Mouse (Mus musculus): ENCODE measurements around the gene Stpg3.

The Stpg3 gene

GRCm38 (mm10) chr2:25234551-25235220 lies 20.2 kb upstream of the Stpg3 start:
- 78% methylated on average over 5 of the region's 5 CpGs for WGBS

- 86% methylated on average over 3 of the region's 3 CpGs for whole genome bisulfite sequencing
These were observed 19.6 kb upstream of the Stpg3 start, which contains the start of gene Slc34a3 for GRCm38 (mm10) chr2:25234050-25234449. Slc34a3 (minus strand) TSS chr2:25234364.

GRCm38 (mm10) chr2:25233421-25233820 lies 19.0 kb upstream of the Stpg3 start:
- 80% methylated on average over 4 of the region's 4 CpGs for WGBS

- WGBS, result 64% methylated on average over 12 of the region's 12 CpGs
These were observed 16.6 kb upstream of the Stpg3 start for GRCm38 (mm10) chr2:25231038-25231437.

- WGBS, result 96% methylated on average over 7 of the region's 7 CpGs
These were observed 16.1 kb upstream of the Stpg3 start for GRCm38 (mm10) chr2:25230581-25230980.

- 84% methylated on average over 5 of the region's 5 CpGs for WGBS
These were observed 15.1 kb upstream of the Stpg3 start for GRCm38 (mm10) chr2:25229582-25229981.

- 77% methylated on average over 6 of the region's 6 CpGs for WGBS
These were observed 14.6 kb upstream of the Stpg3 start for GRCm38 (mm10) chr2:25228995-25229530.

GRCm38 (mm10) chr2:25228431-25228889 lies 14.0 kb upstream of the Stpg3 start:
- WGBS, result 1% methylated on average over 7 of the region's 7 CpGs

- 81% methylated on average over 4 of the region's 4 CpGs for WGBS
These were observed 13.0 kb upstream of the Stpg3 start for GRCm38 (mm10) chr2:25227406-25227805.

- WGBS, result 61% methylated on average over 5 of the region's 5 CpGs
These were observed 12.4 kb upstream of the Stpg3 start for GRCm38 (mm10) chr2:25226864-25227263.

GRCm38 (mm10) chr2:25225811-25226379 lies 11.5 kb upstream of the Stpg3 start:
- WGBS, result 67% methylated on average over 8 of the region's 8 CpGs

- 2% methylated on average over 41 of the region's 41 CpGs for WGBS
These were observed 10.6 kb upstream of the Stpg3 start for GRCm38 (mm10) chr2:25224766-25225752.

- WGBS, result under 1% methylated on average over 17 of the region's 17 CpGs
These were observed 10.0 kb upstream of the Stpg3 start, which contains the start of gene Tubb4b for GRCm38 (mm10) chr2:25224492-25224765. Tubb4b (minus strand) TSS chr2:25224702.

GRCm38 (mm10) chr2:25223681-25224491 lies 9.4 kb upstream of the Stpg3 start:
- 2% methylated on average over 53 of the region's 53 CpGs for WGBS

GRCm38 (mm10) chr2:25221331-25221772 lies 6.9 kb upstream of the Stpg3 start:
- WGBS, result 77% methylated on average over 5 of the region's 5 CpGs

GRCm38 (mm10) chr2:25218445-25218844 lies 4.0 kb upstream of the Stpg3 start, which contains the start of gene Fam166a:
Fam166a (plus strand) TSS chr2:25218745.

GRCm38 (mm10) chr2:25217666-25218065 lies 3.2 kb upstream of the Stpg3 start:
- 77% methylated on average over 2 of the region's 2 CpGs for WGBS

- 75% methylated on average over 23 of the region's 23 CpGs for WGBS
These were observed 1.1 kb downstream of the Stpg3 start for GRCm38 (mm10) chr2:25213266-25213865.

GRCm38 (mm10) chr2:25211121-25211670 lies 3.2 kb downstream of the Stpg3 start, which contains the start of gene Nelfb:
Nelfb (minus strand) TSS chr2:25211489.
- WGBS, result under 1% methylated on average over 44 of the region's 44 CpGs

GRCm38 (mm10) chr2:25210686-25211085 lies 3.8 kb downstream of the Stpg3 start:
- under 1% methylated on average over 24 of the region's 24 CpGs for WGBS
